Mouse (Mus musculus): ENCODE results near the gene Gm21915. TPM values are rescaled to one million over a fixed set of nuclear protein-coding genes. Genes with fewer than 3 reads are reported as not detected.

Gm21915 gene
- polyA plus RNA-seq, 1 experiment from 2014 or later: not detected

DNA sequence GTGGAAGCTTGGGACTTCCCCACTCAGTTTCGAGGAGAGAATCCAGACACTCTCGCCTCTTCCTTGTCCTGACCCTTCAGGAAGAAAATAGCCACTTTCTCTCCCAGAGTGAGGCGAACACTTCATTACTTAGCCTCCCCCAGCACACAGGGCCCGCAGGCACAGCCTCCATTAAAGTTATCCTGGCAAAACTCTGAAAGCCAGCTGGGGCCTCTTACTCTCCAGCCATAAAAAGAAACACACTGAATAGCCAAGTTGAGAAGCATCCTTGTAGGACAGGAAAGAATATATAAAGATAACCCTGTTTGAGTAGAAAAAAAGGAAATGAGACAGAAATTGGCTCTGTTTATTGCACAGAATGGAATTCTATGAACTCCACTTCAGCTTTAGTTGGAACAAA is 8.2 kb downstream of the Gm21915 start:
- H3K27me3 ChIP-seq: no peaks in the 10 kb centered on the region
- 78% methylated on average over 4 of the region's 4 CpGs for WGBS
- no peaks in the 10 kb centered on the region for H3K4me1 ChIP-seq
- no peaks in the 10 kb centered on the region for H3K36me3 ChIP-seq (ENCODE audit: poor library complexity, severe bottlenecking)
- H3K9ac ChIP-seq: no peak overlapping the region
- H3K4me2 ChIP-seq: no peak overlapping the region
- no peak overlapping the region for H3K27ac ChIP-seq
- H3K9me3 ChIP-seq (replicated peaks): no peaks in the 10 kb centered on the region
- no peak for ATAC-seq
- no peak overlapping the region for H3K4me3 ChIP-seq

DNA sequence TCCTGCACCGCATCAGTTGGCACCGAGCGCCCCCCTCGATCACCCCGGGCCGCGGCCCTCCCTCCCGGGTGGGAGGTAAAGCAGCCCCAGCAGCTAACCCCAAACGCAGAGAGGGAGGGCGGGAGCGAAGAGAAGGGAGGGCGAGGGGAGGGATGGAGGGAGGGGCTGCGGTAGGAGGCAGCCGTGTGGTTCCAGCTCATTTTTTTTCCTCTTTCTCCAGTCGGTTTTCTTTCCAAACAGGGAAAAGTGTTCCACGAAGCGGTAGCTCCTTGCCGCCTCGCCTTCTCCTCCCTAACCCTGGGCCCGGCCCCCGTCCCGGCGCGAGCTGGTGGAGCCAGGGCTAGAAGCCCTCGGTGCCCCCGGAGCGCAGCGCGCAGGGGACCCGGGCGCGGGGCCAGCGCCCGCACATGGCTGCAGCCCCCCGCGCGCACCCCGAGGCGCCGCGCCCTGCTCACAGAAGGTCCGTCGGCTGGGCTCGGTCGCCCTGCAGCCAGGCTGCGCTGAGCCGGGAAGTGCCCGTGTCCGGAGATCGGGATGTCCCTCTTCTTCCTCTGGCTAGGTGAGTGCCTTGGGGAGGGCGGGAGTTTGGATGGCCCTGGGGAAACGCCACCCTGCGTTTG is 15.5 kb downstream of the Gm21915 start, which contains the start of gene Clmp:
Gene Clmp, plus strand, starts transcription at position 162 of the 620 bp plus-strand sequence.
- peak within 1 kb of the TSS; percentile 91 for H3K4me2 ChIP-seq
- H3K9ac ChIP-seq: peak within 1 kb of the TSS; percentile 88
- peak; percentile 78 for ATAC-seq
- H3K9me3 ChIP-seq (replicated peaks): no peaks in the 10 kb centered on the region
- peaks cover 31% of the 10 kb centered on the region for H3K4me1 ChIP-seq
- peak within 1 kb of the TSS; percentile 73 for H3K4me3 ChIP-seq
- WGBS: under 1% methylated on average over 24 of the region's 53 CpGs
- 0 out of 2 replicates have a peak, but pooled peaks cover 11% of the 10 kb centered on the region for H3K27me3 ChIP-seq
- no peaks in the 10 kb centered on the region for H3K36me3 ChIP-seq (ENCODE audit: poor library complexity, severe bottlenecking)
- peak within 1 kb of the TSS; percentile 93 for H3K27ac ChIP-seq

DNA sequence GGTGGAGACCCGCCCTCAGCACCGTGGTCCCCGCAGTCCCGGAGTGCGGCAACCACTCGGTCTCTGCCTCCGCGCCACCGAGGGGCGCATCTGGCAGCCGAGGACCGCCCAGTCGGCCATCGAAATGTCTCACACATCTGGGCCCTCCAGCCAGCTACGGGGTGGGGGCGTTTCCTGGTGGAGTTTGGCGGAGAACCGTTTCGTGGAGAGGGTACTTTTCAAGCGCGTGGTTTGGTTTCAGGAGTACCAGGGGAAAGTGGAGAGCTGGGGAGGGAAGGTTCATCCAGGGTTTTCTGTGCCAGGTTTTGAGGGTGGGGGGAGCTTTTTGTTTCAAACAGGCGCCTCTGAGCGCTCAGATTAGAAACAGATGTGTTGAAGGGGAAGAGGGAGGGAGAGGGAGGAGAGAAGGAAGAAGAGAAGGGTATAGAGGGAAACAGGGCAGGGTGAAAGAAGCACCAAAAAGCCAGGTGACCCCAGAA is 16.0 kb downstream of the Gm21915 start:
- no peaks in the 10 kb centered on the region for H3K9me3 ChIP-seq (replicated peaks)
- WGBS: under 1% methylated on average over 23 of the region's 23 CpGs
- H3K4me2 ChIP-seq: peak overlapping the region; percentile 91
- H3K4me1 ChIP-seq: peaks cover 31% of the 10 kb centered on the region
- peak; percentile 79 for ATAC-seq
- H3K4me3 ChIP-seq: peak overlapping the region; percentile 73
- 0 out of 2 replicates have a peak, but pooled peaks cover 11% of the 10 kb centered on the region for H3K27me3 ChIP-seq
- H3K27ac ChIP-seq: peak overlapping the region; percentile 93
- no peaks in the 10 kb centered on the region for H3K36me3 ChIP-seq (ENCODE audit: poor library complexity, severe bottlenecking)
- H3K9ac ChIP-seq: peak overlapping the region; percentile 88

DNA sequence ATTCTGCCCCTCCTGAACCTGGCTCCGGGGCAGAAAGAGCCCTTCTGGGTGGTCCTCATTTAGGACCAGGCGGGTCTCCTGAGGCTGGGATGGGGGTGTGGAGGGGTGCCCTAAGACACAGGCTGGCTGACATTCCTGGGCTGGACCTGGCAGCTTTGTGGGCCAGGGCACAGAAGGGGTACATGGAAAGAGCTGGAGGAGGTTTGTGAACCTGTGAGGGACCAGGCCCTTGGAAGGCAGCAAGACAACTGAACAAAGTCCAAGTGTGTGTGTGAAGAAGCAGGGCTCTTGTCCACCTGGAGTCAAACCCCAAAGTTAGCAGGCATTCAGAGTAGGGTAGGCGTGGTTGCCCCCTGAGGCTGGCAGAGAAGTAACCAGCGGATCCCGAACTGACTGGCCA is 16.6 kb downstream of the Gm21915 start:
- Histone ChIP-seq H3K9me3 (replicated peaks) (no peaks in the 10 kb centered on the region), H3K4me3 (peak overlapping the region; percentile 73), H3K9ac (peak overlapping the region; percentile 88), H3K27me3 (0 out of 2 replicates have a peak, but pooled peaks cover 11% of the 10 kb centered on the region), H3K4me1 (peaks cover 31% of the 10 kb centered on the region), H3K4me2 (peak overlapping the region; percentile 91), H3K36me3 (ENCODE audit: poor library complexity, severe bottlenecking) (no peaks in the 10 kb centered on the region), H3K27ac (peak overlapping the region; percentile 93)
- 45% methylated on average over 5 of the region's 5 CpGs for WGBS
- ATAC-seq: peak; percentile 11; the same call in 1 of the 2 replicates

DNA sequence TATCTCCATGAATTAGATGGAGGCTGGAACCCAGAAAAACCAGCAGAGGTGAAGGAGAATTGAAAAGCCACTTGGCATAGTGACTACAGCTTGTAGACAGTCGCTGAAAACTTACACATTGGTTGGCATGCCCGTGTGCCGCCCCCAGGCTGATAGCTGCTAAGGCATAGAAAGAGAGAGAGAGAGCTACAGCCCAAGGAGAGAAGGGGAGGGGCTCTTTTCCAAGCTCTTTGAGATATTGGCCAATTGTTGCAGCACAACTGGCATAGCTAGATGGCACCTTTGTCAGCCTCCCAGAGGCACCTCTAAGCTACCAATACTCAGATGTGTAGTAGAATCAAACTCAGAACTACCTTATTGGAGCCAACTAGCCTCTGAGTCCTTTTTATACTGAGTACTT is 17.1 kb downstream of the Gm21915 start:
- 62% methylated on average over 3 of the region's 3 CpGs for WGBS
- peak overlapping the region; percentile 91 for H3K4me2 ChIP-seq
- peak overlapping the region; percentile 88 for H3K9ac ChIP-seq
- ATAC-seq: no peak
- peak overlapping the region; percentile 73 for H3K4me3 ChIP-seq
- no peaks in the 10 kb centered on the region for H3K9me3 ChIP-seq (replicated peaks)
- 0 out of 2 replicates have a peak, but pooled peaks cover 11% of the 10 kb centered on the region for H3K27me3 ChIP-seq
- 0 out of 2 replicates have a peak overlapping the region, but pooled peaks have one; percentile 93 for H3K27ac ChIP-seq
- no peaks in the 10 kb centered on the region for H3K36me3 ChIP-seq (ENCODE audit: poor library complexity, severe bottlenecking)
- peaks cover 33% of the 10 kb centered on the region for H3K4me1 ChIP-seq

DNA sequence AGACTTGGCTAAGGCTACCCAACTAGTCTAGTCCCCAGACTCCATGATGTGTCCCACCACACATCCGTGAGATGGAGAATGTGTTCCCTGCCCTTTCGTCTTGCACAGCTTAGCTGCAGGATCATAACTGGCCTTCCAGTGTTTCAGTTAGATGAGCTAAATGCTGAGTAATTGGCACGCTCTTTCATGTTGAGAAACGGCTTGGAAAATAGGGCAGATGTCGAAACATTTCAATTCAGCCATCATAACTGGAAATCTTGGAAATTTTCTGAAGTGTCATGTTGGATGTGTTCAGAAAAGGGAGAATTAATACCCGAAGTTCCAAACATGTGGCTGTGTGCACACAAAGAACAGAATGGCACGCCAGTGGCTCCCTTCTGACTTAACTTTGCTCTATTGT is 20.1 kb downstream of the Gm21915 start:
- ATAC-seq: no peak
- H3K36me3 ChIP-seq (ENCODE audit: poor library complexity, severe bottlenecking): no peaks in the 10 kb centered on the region
- no peaks in the 10 kb centered on the region for H3K9me3 ChIP-seq (replicated peaks)
- peaks cover 60% of the 10 kb centered on the region for H3K4me1 ChIP-seq
- 88% methylated on average over 7 of the region's 7 CpGs for WGBS
- H3K27me3 ChIP-seq: 0 out of 2 replicates have a peak, but pooled peaks cover 8% of the 10 kb centered on the region
- H3K4me2 ChIP-seq: no peak overlapping the region
- H3K9ac ChIP-seq: no peak overlapping the region
- no peak overlapping the region for H3K27ac ChIP-seq
- H3K4me3 ChIP-seq: no peak overlapping the region

DNA sequence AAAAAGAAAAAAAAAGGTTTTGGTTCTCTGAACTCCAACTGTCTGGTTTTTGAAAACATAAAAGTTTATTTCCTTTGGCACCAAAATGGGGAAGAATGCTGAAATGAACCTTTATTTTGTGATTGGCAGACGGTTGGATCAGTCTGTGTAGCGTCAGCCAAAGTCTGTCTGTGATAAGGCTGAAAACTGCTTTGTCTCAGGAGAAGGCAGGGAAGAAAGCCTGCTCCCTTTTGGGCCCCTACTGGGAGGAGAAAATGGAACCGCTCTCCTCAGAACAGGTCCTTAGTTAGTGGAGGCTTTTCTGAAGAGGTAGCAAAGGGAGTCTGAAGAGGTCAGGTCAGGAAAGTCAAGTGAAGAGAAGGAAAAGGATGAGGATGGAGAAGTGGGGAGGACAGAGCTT is 22.6 kb downstream of the Gm21915 start:
- H3K36me3 ChIP-seq (ENCODE audit: poor library complexity, severe bottlenecking): 0 out of 2 replicates have a peak, but pooled peaks cover 4% of the 10 kb centered on the region
- H3K4me1 ChIP-seq: peaks cover 44% of the 10 kb centered on the region
- H3K9me3 ChIP-seq (replicated peaks): no peaks in the 10 kb centered on the region
- H3K9ac ChIP-seq: no peak overlapping the region
- 12% methylated on average over 3 of the region's 3 CpGs for WGBS
- H3K4me2 ChIP-seq: peak overlapping the region; percentile 12; the same call in 1 of the 2 replicates
- H3K27ac ChIP-seq: peak overlapping the region; percentile 52
- no peak; the same call in 1 of the 2 replicates for ATAC-seq
- H3K27me3 ChIP-seq: no peaks in the 10 kb centered on the region
- H3K4me3 ChIP-seq: no peak overlapping the region

DNA sequence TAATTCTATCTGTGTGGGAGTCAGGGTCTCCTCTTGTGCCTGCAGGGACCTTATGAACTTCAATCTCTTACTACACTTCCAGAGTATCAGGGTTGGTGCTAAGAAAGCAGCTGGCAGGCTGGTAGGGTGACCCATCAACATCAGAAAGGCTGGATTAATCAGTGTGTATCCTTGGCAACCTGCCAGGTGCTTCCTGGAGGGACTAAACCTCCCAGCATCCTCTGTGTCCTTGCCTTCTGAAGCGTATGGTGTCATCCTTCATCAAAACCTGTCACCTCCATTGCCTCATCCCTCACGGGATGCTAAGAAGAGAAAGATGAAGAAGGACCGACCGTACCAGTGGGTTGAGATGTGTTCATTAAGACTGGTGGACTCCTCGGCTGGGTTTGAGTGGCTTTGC is 23.4 kb downstream of the Gm21915 start:
- H3K9ac ChIP-seq: no peak overlapping the region
- no peak overlapping the region for H3K4me3 ChIP-seq
- peaks cover 38% of the 10 kb centered on the region for H3K4me1 ChIP-seq
- 0 out of 2 replicates have a peak, but pooled peaks cover 4% of the 10 kb centered on the region for H3K36me3 ChIP-seq (ENCODE audit: poor library complexity, severe bottlenecking)
- H3K9me3 ChIP-seq (replicated peaks): no peaks in the 10 kb centered on the region
- peak overlapping the region; percentile 52 for H3K27ac ChIP-seq
- 0 out of 2 replicates have a peak overlapping the region, but pooled peaks have one; percentile 12 for H3K4me2 ChIP-seq
- ATAC-seq: peak; percentile 46; the same call in 1 of the 2 replicates
- 51% methylated on average over 5 of the region's 5 CpGs for WGBS
- no peaks in the 10 kb centered on the region for H3K27me3 ChIP-seq

DNA sequence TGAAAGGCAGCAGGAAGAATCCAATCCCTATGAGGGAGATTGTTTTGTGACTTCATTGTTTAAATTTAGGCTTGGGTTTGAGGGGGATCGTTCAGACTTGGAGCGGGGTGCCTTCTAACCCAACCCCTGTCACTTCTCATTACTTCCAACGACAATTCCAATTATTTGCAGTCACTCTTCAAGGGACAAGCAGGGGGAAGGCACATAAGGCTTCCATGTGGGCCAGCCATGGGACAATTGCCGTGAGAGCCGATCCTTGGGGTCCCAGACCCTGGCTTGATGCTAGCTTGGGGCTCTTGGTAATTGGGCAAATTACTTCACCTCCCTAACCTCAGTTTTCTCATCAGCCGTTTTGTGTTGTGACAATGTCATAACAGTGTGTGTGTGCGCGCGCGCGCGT is 23.9 kb downstream of the Gm21915 start:
- Histone ChIP-seq H3K27ac (peak overlapping the region; percentile 52), H3K4me3 (no peak overlapping the region), H3K4me1 (peaks cover 34% of the 10 kb centered on the region), H3K9ac (no peak overlapping the region), H3K36me3 (ENCODE audit: poor library complexity, severe bottlenecking) (0 out of 2 replicates have a peak, but pooled peaks cover 4% of the 10 kb centered on the region), H3K27me3 (no peaks in the 10 kb centered on the region), H3K4me2 (no peak overlapping the region), H3K9me3 (replicated peaks) (no peaks in the 10 kb centered on the region)
- 63% methylated on average over 12 of the region's 12 CpGs for WGBS
- ATAC-seq: no peak

DNA sequence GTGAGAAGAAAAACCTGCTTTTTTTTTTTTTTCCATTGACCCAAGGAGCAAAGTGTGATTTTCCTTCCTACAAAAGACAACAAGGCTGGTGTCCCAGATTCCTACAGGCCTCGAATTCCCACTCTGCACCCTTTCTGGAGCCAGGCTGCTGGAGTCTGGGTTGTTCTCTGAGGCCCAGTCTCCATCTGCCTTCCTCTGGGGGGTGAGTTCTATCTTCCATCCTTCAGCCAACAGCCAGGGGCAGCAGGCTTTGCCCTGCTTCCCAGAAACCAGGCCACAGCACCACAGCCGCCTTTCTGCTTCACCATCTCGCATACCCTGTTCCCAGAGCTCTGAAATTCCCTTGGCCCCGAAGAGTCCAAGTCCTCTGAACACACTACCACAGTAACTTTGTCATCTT is 25.7 kb downstream of the Gm21915 start:
- ATAC-seq: no peak
- H3K4me1 ChIP-seq: peaks cover 30% of the 10 kb centered on the region
- H3K9ac ChIP-seq: no peak overlapping the region
- no peaks in the 10 kb centered on the region for H3K9me3 ChIP-seq (replicated peaks)
- no peak overlapping the region for H3K4me3 ChIP-seq
- H3K27ac ChIP-seq: no peak overlapping the region
- H3K4me2 ChIP-seq: no peak overlapping the region
- H3K27me3 ChIP-seq: no peaks in the 10 kb centered on the region
- H3K36me3 ChIP-seq (ENCODE audit: poor library complexity, severe bottlenecking): 0 out of 2 replicates have a peak, but pooled peaks cover 4% of the 10 kb centered on the region
- 90% methylated on average over 4 of the region's 4 CpGs for WGBS

DNA sequence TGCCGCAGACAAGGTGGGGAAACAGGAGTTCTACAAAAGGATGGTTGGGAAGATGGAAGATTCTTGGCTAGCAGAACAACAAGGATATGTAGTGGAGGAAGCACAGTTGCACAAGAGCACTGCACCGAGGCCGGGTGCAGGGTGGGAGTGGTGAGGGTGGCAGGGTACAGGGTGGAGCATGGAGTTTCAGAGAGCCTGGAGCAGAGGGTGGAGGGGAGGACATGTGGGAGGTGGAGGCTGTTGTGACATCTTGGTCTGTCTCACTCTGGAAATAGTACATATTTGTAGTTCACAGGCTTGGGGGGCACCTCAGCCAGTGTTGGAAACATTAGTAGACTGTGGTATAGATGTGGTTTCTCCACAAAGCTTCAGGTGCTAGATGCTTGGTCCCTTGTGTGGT is 28.8 kb downstream of the Gm21915 start:
- no peak overlapping the region for H3K4me3 ChIP-seq
- H3K36me3 ChIP-seq (ENCODE audit: poor library complexity, severe bottlenecking): 0 out of 2 replicates have a peak, but pooled peaks cover 4% of the 10 kb centered on the region
- peaks cover 12% of the 10 kb centered on the region for H3K4me1 ChIP-seq
- 91% methylated on average over 3 of the region's 3 CpGs for WGBS
- H3K9me3 ChIP-seq (replicated peaks): no peaks in the 10 kb centered on the region
- H3K27me3 ChIP-seq: no peaks in the 10 kb centered on the region
- no peak overlapping the region for H3K4me2 ChIP-seq
- no peak overlapping the region for H3K9ac ChIP-seq
- no peak overlapping the region for H3K27ac ChIP-seq
- ATAC-seq: no peak

DNA sequence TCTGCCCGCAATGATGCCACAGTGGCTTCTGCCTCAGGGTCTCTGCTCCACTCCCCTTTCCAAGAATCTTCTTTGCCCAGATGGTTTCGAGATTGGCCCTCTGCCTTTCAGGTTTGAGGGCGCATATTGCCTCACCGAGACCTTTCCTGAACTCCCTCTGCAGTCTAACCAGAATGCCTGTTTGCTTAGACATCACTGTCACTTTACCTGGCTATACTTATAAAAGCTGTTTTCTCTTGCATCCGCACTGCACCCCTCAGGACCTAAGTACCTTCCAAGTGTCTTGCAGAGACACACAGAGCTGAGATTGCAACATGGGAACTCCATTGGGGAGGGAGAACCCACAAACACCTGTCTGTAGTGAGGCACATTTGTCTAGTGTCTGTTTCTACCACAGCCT is 29.8 kb downstream of the Gm21915 start:
- no peak overlapping the region for H3K27ac ChIP-seq
- ATAC-seq: no peak
- H3K36me3 ChIP-seq (ENCODE audit: poor library complexity, severe bottlenecking): 0 out of 2 replicates have a peak, but pooled peaks cover 4% of the 10 kb centered on the region
- H3K4me2 ChIP-seq: no peak overlapping the region
- no peak overlapping the region for H3K9ac ChIP-seq
- no peak overlapping the region for H3K4me3 ChIP-seq
- peaks cover under 1% of the 10 kb centered on the region for H3K4me1 ChIP-seq
- H3K27me3 ChIP-seq: no peaks in the 10 kb centered on the region
- 90% methylated on average over 5 of the region's 5 CpGs for WGBS
- H3K9me3 ChIP-seq (replicated peaks): no peaks in the 10 kb centered on the region
